Mouse (Mus musculus) olfactory bulb, adult 2 months (tissue): Measurements from ENCODE around the gene Ss18l1.

Experiments used
- CTCF ChIP-seq: fragments of 200-500 bp; IDR thresholded peaks from 2 replicates; pipeline ENCODE4 v1.5.1; 2012; ENCODE audit warnings: low read depth, mild to moderate bottlenecking, low read length, moderate library complexity; ENCODE audit not compliant: insufficient read depth
- POLR2A ChIP-seq: fragments of 200-500 bp; IDR thresholded peaks from 2 replicates; pipeline ENCODE4 v1.6.1; 2012; ENCODE audit warnings: mild to moderate bottlenecking, low read depth, low read length, moderate library complexity; ENCODE audit not compliant: insufficient read depth

GRCm38 (mm10) chr2:180090285-180090684 lies 48.0 kb downstream of the Ss18l1 start:
- TF ChIP-seq POLR2A (no peak), CTCF (no peak)
